Mouse (Mus musculus) c-Kit-positive CD71-negative TER-119-negative erythroid progenitor cells, embryonic 14.5 days (primary cell): ENCODE results near the gene Gzmm.
A peak's percentile ranks its signal among the peaks of the same experiment; 100 is the strongest.

ENCODE experiments used
- DNase-seq: peaks from one replicate; pipeline ENCODE4 v3.0.0-alpha.2; 2013; ENCODE audit warnings: low read depth

Gene Gzmm

GRCm38 (mm10) chr10:79688720-79689119, at the start of gene Gzmm:
TSS of gene Gzmm (plus strand) at chr10:79689020.
- DNase-seq, result no peak

GRCm38 (mm10) chr10:79645711-79646110, 43.1 kb upstream of the Gzmm start, which contains the start of gene Odf3l2:
TSS of gene Odf3l2 (minus strand) at chr10:79645738.
- no peak for DNase-seq

- DNase-seq, result peak; percentile 63
Measured at GRCm38 (mm10) chr10:79649070-79649751, 39.6 kb upstream of the Gzmm start.

- DNase-seq, result no peak
Measured at GRCm38 (mm10) chr10:79652789-79653188, 36.0 kb upstream of the Gzmm start.

- no peak for DNase-seq
Measured at GRCm38 (mm10) chr10:79654946-79655395, 33.8 kb upstream of the Gzmm start.

- DNase-seq, result no peak
Measured at GRCm38 (mm10) chr10:79658829-79659228, 30.0 kb upstream of the Gzmm start.

- no peak for DNase-seq
Measured at GRCm38 (mm10) chr10:79660298-79660697, 28.5 kb upstream of the Gzmm start.

- no peak for DNase-seq
Measured at GRCm38 (mm10) chr10:79661861-79662260, 27.0 kb upstream of the Gzmm start.

- peak; percentile 38 for DNase-seq
Measured at GRCm38 (mm10) chr10:79664131-79664665, 24.6 kb upstream of the Gzmm start, which contains the start of gene Madcam1. TSS of gene Madcam1 (plus strand) at chr10:79664559.

- DNase-seq, result no peak
Measured at GRCm38 (mm10) chr10:79665051-79665450, 23.8 kb upstream of the Gzmm start.

GRCm38 (mm10) chr10:79666493-79666892, 22.3 kb upstream of the Gzmm start:
- no peak for DNase-seq

- DNase-seq, result no peak
Measured at GRCm38 (mm10) chr10:79668076-79668475, 20.7 kb upstream of the Gzmm start.

GRCm38 (mm10) chr10:79668771-79669575, 19.8 kb upstream of the Gzmm start, which contains the start of gene Tpgs1:
TSS of gene Tpgs1 (plus strand) at chr10:79669369.
- DNase-seq, result peak; percentile 83

GRCm38 (mm10) chr10:79669576-79670057, 19.2 kb upstream of the Gzmm start:
- peak; percentile 43 for DNase-seq

- DNase-seq, result no peak
Measured at GRCm38 (mm10) chr10:79670071-79670888, 18.5 kb upstream of the Gzmm start.

- no peak for DNase-seq
Measured at GRCm38 (mm10) chr10:79671396-79672087, 17.3 kb upstream of the Gzmm start.

- DNase-seq, result no peak
Measured at GRCm38 (mm10) chr10:79672088-79672455, 16.7 kb upstream of the Gzmm start.

- no peak for DNase-seq
Measured at GRCm38 (mm10) chr10:79673054-79673453, 15.8 kb upstream of the Gzmm start.

- DNase-seq, result no peak
Measured at GRCm38 (mm10) chr10:79675346-79676035, 13.3 kb upstream of the Gzmm start.
